ENCODE assay signal across 39 mouse cellular contexts in genomic region chr12:4632957-4633356, GRCm38 (mm10). TPM values are rescaled to one million over a fixed set of nuclear protein-coding genes. Genes with fewer than 3 reads are reported as not detected.
"Had no signal": no experiment of that assay in that cellular context is flagged by ENCODE, and none has a peak within 500 bp of the region (broad histone marks: within the 10 kb centered on the region; RNA-seq: fewer than 3 reads in every experiment).

No protein-coding gene starts in this region.

- H3K27ac ChIP-seq: gastrocnemius, adult 2 months; heart, embryonic 10.5 days; hindbrain, embryonic 10.5 days; hindbrain, embryonic 12.5 days; hindbrain, embryonic 14.5 days; layer of hippocampus, adult 2 months; left cerebral cortex, adult 2 months; limb, embryonic 10.5 days; limb, embryonic 12.5 days; liver, embryonic 13.5 days; liver, embryonic 15.5 days had no signal

- H3K4me3 ChIP-seq: gastrocnemius, adult 2 months; heart, embryonic 10.5 days; heart, embryonic 12.5 days; hindbrain, embryonic 10.5 days; hindbrain, embryonic 12.5 days; layer of hippocampus, adult 2 months; left cerebral cortex, adult 2 months; limb, embryonic 10.5 days; limb, embryonic 12.5 days; liver, embryonic 13.5 days; liver, embryonic 15.5 days had no signal

- H3K9ac ChIP-seq: heart, embryonic 12.5 days; hindbrain, embryonic 12.5 days; hindbrain, embryonic 14.5 days; limb, embryonic 12.5 days; liver, embryonic 13.5 days; liver, embryonic 15.5 days had no signal

- H3K9me3 ChIP-seq: heart, embryonic 10.5 days; heart, embryonic 12.5 days; hindbrain, embryonic 10.5 days; hindbrain, embryonic 12.5 days; limb, embryonic 10.5 days; limb, embryonic 12.5 days; liver, embryonic 13.5 days; liver, embryonic 15.5 days had no signal

- ATAC-seq: hindbrain, embryonic 16.5 days; inflammation-experienced regulatory T-cells, adult 6 months had no signal

- H3K4me1 ChIP-seq: heart, embryonic 10.5 days; heart, embryonic 12.5 days; hindbrain, embryonic 10.5 days; hindbrain, embryonic 12.5 days; limb, embryonic 10.5 days; limb, embryonic 12.5 days; liver, embryonic 13.5 days; liver, embryonic 15.5 days had no signal

- H3K4me2 ChIP-seq: heart, embryonic 12.5 days; hindbrain, embryonic 12.5 days; hindbrain, embryonic 14.5 days; limb, embryonic 12.5 days; liver, embryonic 11.5 days; liver, embryonic 13.5 days; liver, embryonic 15.5 days had no signal

- H3K27me3 ChIP-seq: heart, embryonic 12.5 days; hindbrain, embryonic 12.5 days; limb, embryonic 12.5 days; liver, embryonic 13.5 days; liver, embryonic 15.5 days had no signal

- DNase-seq: gastrocnemius, adult 2 months; gastrocnemius, postnatal 14 days; gastrocnemius, postnatal 36 days; heart, adult 11 months; heart, postnatal 10 days; heart, postnatal 4 days; kidney, adult 18-20 months; kidney, adult 8-10 months; kidney, postnatal 10 days; kidney, postnatal 25 days; kidney, postnatal 4 days; liver; liver, embryonic 13.5 days had no signal

RNA-seq across cellular contexts. Expression of gene Gm3625, which starts 40.2 kb away (rescaled TPM):
- total RNA-seq: gastrocnemius, adult 2 months; gastrocnemius, postnatal 14 days; gastrocnemius, postnatal 36 days; heart, adult 8-10 months; heart, postnatal 10 days; heart, postnatal 25 days; heart, postnatal 4 days; layer of hippocampus, adult 2 months; layer of hippocampus, postnatal 10 days; layer of hippocampus, postnatal 25 days; left cerebral cortex, adult 2 months; left cerebral cortex, postnatal 14 days; left cerebral cortex, postnatal 36 days had no signal
- polyA plus RNA-seq: frontal cortex, adult 2 months; gonadal fat pad, adult 2 months; heart, embryonic 10.5 days; heart, embryonic 12.5 days; heart, embryonic 14.5 days; heart, embryonic 16.5 days; hindbrain, embryonic 10.5 days; hindbrain, embryonic 12.5 days; hindbrain, embryonic 14.5 days; hindbrain, embryonic 16.5 days; inflammation-experienced regulatory T-cells, adult 6 months; kidney, embryonic 14.5 days; kidney, embryonic 16.5 days; limb, embryonic 10.5 days; limb, embryonic 12.5 days; limb, embryonic 14.5 days; liver, embryonic 11.5 days; liver, embryonic 13.5 days; liver, embryonic 15.5 days had no signal
